Mouse (Mus musculus): ENCODE results near the gene Mettl9. TPM values are rescaled to one million over a fixed set of nuclear protein-coding genes. Genes with fewer than 3 reads are reported as not detected.

The Mettl9 gene
- polyA plus RNA-seq, 1 experiment from 2014 or later = 227 TPM

- WGBS = 84% methylated on average over 1 of the region's 1 CpGs
- Histone ChIP-seq H3K9ac (replicated peaks; ENCODE audit: low read length) (no peak overlapping the region), H3K4me2 (ENCODE audit: low read length) (no peak overlapping the region), H3K27me3 (ENCODE audit: control insufficient read depth, insufficient read depth, low read length) (no peaks in the 10 kb centered on the region), H3K4me3 (replicated peaks; ENCODE audit: low read depth, low read length) (no peak overlapping the region), H3K9me3 (ENCODE audit: control insufficient read depth, low read length) (no peaks in the 10 kb centered on the region), H3K4me1 (ENCODE audit: control insufficient read depth, insufficient read depth, low read length) (peaks cover 11% of the 10 kb centered on the region), H3K27ac (replicated peaks; ENCODE audit: low read depth, low read length) (no peak overlapping the region), H3K36me3 (ENCODE audit: control insufficient read depth, insufficient read depth, low read length) (no peaks in the 10 kb centered on the region)
- DNase-seq = no peak
- ATAC-seq (ENCODE audit: low FRiP score, low TSS enrichment) = no peak
Observed at GRCm38 (mm10) chr7:121041989-121042388, 7.7 kb downstream of the Mettl9 start.

- no peak overlapping the region for H3K4me2 ChIP-seq (ENCODE audit: low read length)
- H3K36me3 ChIP-seq (ENCODE audit: control insufficient read depth, insufficient read depth, low read length) = no peaks in the 10 kb centered on the region
- H3K27ac ChIP-seq (replicated peaks; ENCODE audit: low read depth, low read length) = no peak overlapping the region
- no peak overlapping the region for H3K9ac ChIP-seq (replicated peaks; ENCODE audit: low read length)
- no peaks in the 10 kb centered on the region for H3K9me3 ChIP-seq (ENCODE audit: control insufficient read depth, low read length)
- ATAC-seq (ENCODE audit: low FRiP score, low TSS enrichment) (no peak), DNase-seq (no peak)
- WGBS = 97% methylated on average over 3 of the region's 3 CpGs
- peaks cover 1% of the 10 kb centered on the region; the same call in 1 of the 2 replicates for H3K4me1 ChIP-seq (ENCODE audit: control insufficient read depth, insufficient read depth, low read length)
- H3K27me3 ChIP-seq (ENCODE audit: control insufficient read depth, insufficient read depth, low read length) = no peaks in the 10 kb centered on the region
- H3K4me3 ChIP-seq (replicated peaks; ENCODE audit: low read depth, low read length) = no peak overlapping the region
Observed at GRCm38 (mm10) chr7:121043004-121043403, 8.8 kb downstream of the Mettl9 start.

GRCm38 (mm10) chr7:121043510-121043909, 9.3 kb downstream of the Mettl9 start:
- Histone ChIP-seq H3K4me3 (replicated peaks; ENCODE audit: low read depth, low read length) (no peak overlapping the region), H3K9ac (replicated peaks; ENCODE audit: low read length) (no peak overlapping the region), H3K36me3 (ENCODE audit: control insufficient read depth, insufficient read depth, low read length) (peaks cover 4% of the 10 kb centered on the region; the same call in 1 of the 2 replicates), H3K9me3 (ENCODE audit: control insufficient read depth, low read length) (no peaks in the 10 kb centered on the region), H3K27ac (replicated peaks; ENCODE audit: low read depth, low read length) (no peak overlapping the region), H3K27me3 (ENCODE audit: control insufficient read depth, insufficient read depth, low read length) (no peaks in the 10 kb centered on the region), H3K4me2 (ENCODE audit: low read length) (no peak overlapping the region), H3K4me1 (ENCODE audit: control insufficient read depth, insufficient read depth, low read length) (no peaks in the 10 kb centered on the region)
- WGBS = 94% methylated on average over 1 of the region's 1 CpGs
- DNase-seq (no peak), ATAC-seq (ENCODE audit: low FRiP score, low TSS enrichment) (no peak)

- Histone ChIP-seq H3K27me3 (ENCODE audit: control insufficient read depth, insufficient read depth, low read length) (no peaks in the 10 kb centered on the region), H3K9me3 (ENCODE audit: control insufficient read depth, low read length) (no peaks in the 10 kb centered on the region), H3K9ac (replicated peaks; ENCODE audit: low read length) (no peak overlapping the region), H3K4me1 (ENCODE audit: control insufficient read depth, insufficient read depth, low read length) (no peaks in the 10 kb centered on the region), H3K27ac (replicated peaks; ENCODE audit: low read depth, low read length) (no peak overlapping the region), H3K36me3 (ENCODE audit: control insufficient read depth, insufficient read depth, low read length) (peaks cover 5% of the 10 kb centered on the region; the same call in 1 of the 2 replicates), H3K4me2 (ENCODE audit: low read length) (no peak overlapping the region), H3K4me3 (replicated peaks; ENCODE audit: low read depth, low read length) (no peak overlapping the region)
- WGBS = 91% methylated on average over 1 of the region's 1 CpGs
- ATAC-seq (ENCODE audit: low FRiP score, low TSS enrichment) (no peak), DNase-seq (no peak)
Observed at GRCm38 (mm10) chr7:121044251-121044650, 10.0 kb downstream of the Mettl9 start.

GRCm38 (mm10) chr7:121045671-121046453, 11.6 kb downstream of the Mettl9 start:
- 95% methylated on average over 6 of the region's 6 CpGs for WGBS
- Histone ChIP-seq H3K4me1 (ENCODE audit: control insufficient read depth, insufficient read depth, low read length) (no peaks in the 10 kb centered on the region), H3K9me3 (ENCODE audit: control insufficient read depth, low read length) (no peaks in the 10 kb centered on the region), H3K27me3 (ENCODE audit: control insufficient read depth, insufficient read depth, low read length) (no peaks in the 10 kb centered on the region), H3K36me3 (ENCODE audit: control insufficient read depth, insufficient read depth, low read length) (peaks cover 12% of the 10 kb centered on the region), H3K9ac (replicated peaks; ENCODE audit: low read length) (no peak overlapping the region), H3K4me2 (ENCODE audit: low read length) (no peak overlapping the region), H3K4me3 (replicated peaks; ENCODE audit: low read depth, low read length) (no peak overlapping the region), H3K27ac (replicated peaks; ENCODE audit: low read depth, low read length) (no peak overlapping the region)
- no peak for DNase-seq
- ATAC-seq (ENCODE audit: low FRiP score, low TSS enrichment) = no peak

- Histone ChIP-seq H3K4me3 (replicated peaks; ENCODE audit: low read depth, low read length) (no peak overlapping the region), H3K4me1 (ENCODE audit: control insufficient read depth, insufficient read depth, low read length) (no peaks in the 10 kb centered on the region), H3K27me3 (ENCODE audit: control insufficient read depth, insufficient read depth, low read length) (no peaks in the 10 kb centered on the region), H3K9ac (replicated peaks; ENCODE audit: low read length) (no peak overlapping the region), H3K9me3 (ENCODE audit: control insufficient read depth, low read length) (no peaks in the 10 kb centered on the region), H3K4me2 (ENCODE audit: low read length) (no peak overlapping the region), H3K27ac (replicated peaks; ENCODE audit: low read depth, low read length) (no peak overlapping the region), H3K36me3 (ENCODE audit: control insufficient read depth, insufficient read depth, low read length) (peaks cover 28% of the 10 kb centered on the region)
- WGBS = 95% methylated on average over 2 of the region's 2 CpGs
- DNase-seq (no peak), ATAC-seq (ENCODE audit: low FRiP score, low TSS enrichment) (no peak)
Observed at GRCm38 (mm10) chr7:121047624-121048023, 13.4 kb downstream of the Mettl9 start.

- Histone ChIP-seq H3K4me1 (ENCODE audit: control insufficient read depth, insufficient read depth, low read length) (no peaks in the 10 kb centered on the region), H3K27me3 (ENCODE audit: control insufficient read depth, insufficient read depth, low read length) (no peaks in the 10 kb centered on the region), H3K27ac (replicated peaks; ENCODE audit: low read depth, low read length) (no peak overlapping the region), H3K4me3 (replicated peaks; ENCODE audit: low read depth, low read length) (no peak overlapping the region), H3K9ac (replicated peaks; ENCODE audit: low read length) (no peak overlapping the region), H3K4me2 (ENCODE audit: low read length) (no peak overlapping the region), H3K36me3 (ENCODE audit: control insufficient read depth, insufficient read depth, low read length) (peaks cover 70% of the 10 kb centered on the region), H3K9me3 (ENCODE audit: control insufficient read depth, low read length) (no peaks in the 10 kb centered on the region)
- no peak for DNase-seq
- ATAC-seq (ENCODE audit: low FRiP score, low TSS enrichment) = no peak
- WGBS = 90% methylated on average over 4 of the region's 4 CpGs
Observed at GRCm38 (mm10) chr7:121053071-121053470, 18.8 kb downstream of the Mettl9 start.

GRCm38 (mm10) chr7:121059477-121060218, 25.4 kb downstream of the Mettl9 start:
- Histone ChIP-seq H3K4me3 (replicated peaks; ENCODE audit: low read depth, low read length) (no peak overlapping the region), H3K36me3 (ENCODE audit: control insufficient read depth, insufficient read depth, low read length) (peaks cover 51% of the 10 kb centered on the region), H3K9me3 (ENCODE audit: control insufficient read depth, low read length) (no peaks in the 10 kb centered on the region), H3K9ac (replicated peaks; ENCODE audit: low read length) (no peak overlapping the region), H3K4me1 (ENCODE audit: control insufficient read depth, insufficient read depth, low read length) (no peaks in the 10 kb centered on the region), H3K4me2 (ENCODE audit: low read length) (no peak overlapping the region), H3K27ac (replicated peaks; ENCODE audit: low read depth, low read length) (no peak overlapping the region), H3K27me3 (ENCODE audit: control insufficient read depth, insufficient read depth, low read length) (no peaks in the 10 kb centered on the region)
- no peak for ATAC-seq (ENCODE audit: low FRiP score, low TSS enrichment)
- WGBS = 59% methylated on average over 6 of the region's 6 CpGs
- no peak for DNase-seq

Measured in midbrain, embryonic 14.5 days (tissue).